Mouse (Mus musculus) layer of hippocampus, postnatal 36 days (tissue): ENCODE data around the gene Dyrk2. TPM values are rescaled to one million over a fixed set of nuclear protein-coding genes. Genes with fewer than 3 reads are reported as not detected.

Experiments
- DNase-seq, 2 experiments: peaks; one replicate each; pipeline ENCODE4 v3.0.0; 2022
- total RNA-seq, 2 experiments: library from RNA; stranded (reverse); gene quantifications; 2 replicates each; pipeline ENCODE4 v1.2.3; 2021

Dyrk2 gene
- 10 to 100 TPM; 52.6 to 53.9 TPM for total RNA-seq

GRCm38 (mm10) chr10:118870201-118870980 is at the start of gene Dyrk2:
Dyrk2 (minus strand) TSS chr10:118870209.
- no peak for DNase-seq

GRCm38 (mm10) chr10:118902625-118903024 is 32.6 kb upstream of the Dyrk2 start:
- DNase-seq, result peak; percentile 13 to 19

DNA sequence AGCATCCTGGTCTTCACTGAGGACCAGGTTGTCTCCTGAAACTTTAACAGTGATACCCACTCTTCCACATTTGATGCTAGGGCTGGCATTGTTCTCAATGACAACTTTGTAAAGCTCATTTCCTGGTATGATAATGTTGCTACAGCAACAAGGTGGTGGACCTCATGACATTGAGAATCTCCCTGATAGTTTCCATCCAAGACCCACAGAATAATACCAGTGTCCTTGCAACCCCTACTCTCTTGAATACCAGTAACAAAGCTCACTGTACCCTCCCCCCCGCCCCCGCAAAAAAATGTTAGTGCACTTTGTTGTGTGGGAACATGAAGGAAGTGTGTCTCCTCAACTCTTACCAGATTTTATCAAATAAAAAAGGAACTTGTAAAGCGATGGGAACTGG is 23.6 kb upstream of the Dyrk2 start:
- DNase-seq, result no peak

- no peak for DNase-seq
These were observed 14.1 kb upstream of the Dyrk2 start for GRCm38 (mm10) chr10:118884126-118884525.

GRCm38 (mm10) chr10:118883317-118883716 is 13.3 kb upstream of the Dyrk2 start:
- DNase-seq, result no peak

- DNase-seq, result no peak
These were observed 12.4 kb upstream of the Dyrk2 start for GRCm38 (mm10) chr10:118882258-118882885.

DNA sequence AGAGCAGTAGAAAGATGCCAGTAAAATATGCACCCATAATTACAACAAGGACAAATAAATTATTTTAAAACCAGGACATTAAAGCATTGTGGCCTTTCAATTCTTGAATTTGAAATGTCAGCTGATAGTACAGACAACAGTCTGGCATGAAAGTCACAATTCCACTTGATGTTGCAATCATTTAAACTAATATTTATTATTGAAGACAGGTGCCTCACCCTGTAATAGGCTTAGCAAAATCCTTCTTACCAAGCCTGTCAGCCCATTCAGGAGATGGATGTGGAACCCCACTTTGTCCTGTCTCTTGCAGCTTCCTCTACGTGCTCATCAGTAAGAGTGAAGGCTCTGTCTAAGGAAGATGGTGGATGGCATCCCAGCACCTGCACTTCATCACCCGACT is 10.8 kb upstream of the Dyrk2 start:
- no peak for DNase-seq

- DNase-seq, result no peak
These were observed 2.2 kb upstream of the Dyrk2 start for GRCm38 (mm10) chr10:118872196-118872595.

GRCm38 (mm10) chr10:118869591-118870001 is 413 bp downstream of the Dyrk2 start:
- DNase-seq, result peak; percentile 43 to 47

DNA sequence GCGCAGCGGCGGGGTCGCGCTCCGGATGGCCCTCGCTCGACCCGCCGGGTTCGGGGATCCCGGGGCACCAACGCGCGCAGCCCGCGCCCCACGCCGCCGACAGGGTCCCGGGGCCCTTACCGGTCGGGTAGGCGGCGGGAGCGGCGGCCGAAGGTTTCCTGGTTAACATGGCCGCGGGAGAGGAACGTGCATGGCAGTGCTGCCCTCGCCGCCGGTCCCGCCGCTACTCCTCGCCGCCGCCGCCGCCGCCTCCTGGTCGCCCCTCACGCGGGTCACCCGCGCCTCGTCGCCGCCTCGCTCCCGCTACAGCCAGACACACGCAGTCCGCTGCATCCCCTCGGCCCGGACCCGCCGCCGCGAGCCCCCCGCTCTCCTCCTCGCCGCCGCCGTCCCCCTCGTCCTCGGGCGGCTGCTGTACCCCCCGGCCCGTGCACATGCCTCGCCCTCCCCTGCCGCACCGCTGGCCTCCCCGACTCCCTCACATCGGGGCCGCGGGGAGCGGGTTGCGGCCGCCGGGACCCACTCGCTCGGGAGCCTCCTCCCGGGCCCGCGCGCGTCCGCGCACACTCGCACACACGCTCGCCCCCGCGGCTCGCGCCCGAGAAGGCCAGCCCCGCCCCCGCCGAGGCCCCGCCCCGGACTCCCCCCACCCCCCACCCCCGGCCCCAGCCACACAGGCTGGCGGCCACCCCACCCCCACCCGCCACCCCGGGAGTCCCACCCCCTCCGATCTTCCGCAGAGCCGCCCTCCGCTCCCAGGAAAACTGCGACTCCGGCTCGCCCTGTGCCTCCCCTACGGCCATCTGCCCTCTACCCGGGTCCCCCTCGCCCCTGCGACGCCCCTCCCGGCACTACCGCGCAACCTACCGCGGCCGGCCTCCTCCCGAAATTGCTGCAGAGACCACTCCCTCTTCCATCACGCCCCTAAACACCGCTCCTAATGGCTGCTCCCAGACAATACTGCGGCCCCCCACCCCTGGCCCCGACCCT is 1.1 kb downstream of the Dyrk2 start:
- peak; percentile 77 for DNase-seq

DNA sequence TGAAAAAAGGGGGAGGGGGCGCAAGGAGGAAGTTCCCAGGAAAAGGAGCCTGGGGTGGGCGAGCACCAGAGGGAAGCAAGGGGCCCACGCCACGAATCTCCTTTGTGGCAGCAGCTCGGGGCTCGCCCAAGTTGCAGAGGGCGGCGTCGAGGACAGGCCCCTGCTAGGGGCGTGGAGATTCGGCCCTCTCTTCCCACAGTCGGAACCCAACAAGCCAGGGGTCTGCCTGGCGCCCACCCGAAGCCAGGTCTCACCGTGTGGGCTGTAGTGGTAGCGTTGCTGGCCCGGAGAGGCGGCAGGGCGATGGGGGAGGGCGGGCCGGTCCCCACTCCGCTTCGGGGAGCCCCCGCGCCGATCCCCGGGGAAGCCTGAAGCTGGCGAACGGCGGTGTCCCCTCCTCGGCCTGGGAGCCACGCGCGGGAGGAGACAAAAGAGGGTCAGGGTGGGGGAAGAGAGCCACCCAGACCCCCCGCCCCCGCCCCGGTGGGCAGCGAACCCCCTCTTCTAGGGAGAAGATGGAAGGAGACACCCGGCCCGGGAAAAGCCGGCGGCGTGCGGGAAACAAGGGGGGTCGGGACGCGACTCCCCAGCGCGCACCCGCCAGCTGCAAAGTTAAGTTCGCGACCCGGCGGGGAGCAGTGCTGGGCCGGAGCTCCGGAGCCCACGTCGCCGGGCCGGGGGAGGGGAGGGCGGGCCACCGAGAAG is 2.0 kb downstream of the Dyrk2 start:
- no peak for DNase-seq

GRCm38 (mm10) chr10:118867304-118867895 is 2.6 kb downstream of the Dyrk2 start:
- no peak for DNase-seq

DNA sequence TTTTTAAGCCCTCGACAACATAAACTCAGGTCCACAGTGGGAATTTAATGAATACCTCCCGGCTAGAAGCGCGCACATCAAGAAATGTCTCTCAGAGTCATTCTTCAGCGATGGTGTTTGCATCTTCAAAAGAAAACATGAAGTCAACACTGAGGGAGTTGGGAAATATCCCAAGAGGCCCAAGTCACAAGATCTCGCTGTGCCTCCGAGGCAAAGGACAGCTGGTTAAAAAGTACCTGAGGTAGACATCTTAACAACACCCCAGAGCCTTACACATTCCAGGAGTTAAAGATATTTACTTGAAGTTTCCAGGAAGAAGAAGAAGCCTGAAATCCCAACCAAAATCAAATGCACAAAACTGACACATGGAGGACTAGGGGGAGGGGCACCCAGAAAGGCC is 5.0 kb downstream of the Dyrk2 start:
- no peak for DNase-seq

GRCm38 (mm10) chr10:118863611-118864010 is 6.4 kb downstream of the Dyrk2 start:
- DNase-seq, result no peak

- DNase-seq, result no peak
These were observed 7.8 kb downstream of the Dyrk2 start for GRCm38 (mm10) chr10:118862233-118862632.

GRCm38 (mm10) chr10:118861234-118862025 is 8.6 kb downstream of the Dyrk2 start:
- no peak for DNase-seq

DNA sequence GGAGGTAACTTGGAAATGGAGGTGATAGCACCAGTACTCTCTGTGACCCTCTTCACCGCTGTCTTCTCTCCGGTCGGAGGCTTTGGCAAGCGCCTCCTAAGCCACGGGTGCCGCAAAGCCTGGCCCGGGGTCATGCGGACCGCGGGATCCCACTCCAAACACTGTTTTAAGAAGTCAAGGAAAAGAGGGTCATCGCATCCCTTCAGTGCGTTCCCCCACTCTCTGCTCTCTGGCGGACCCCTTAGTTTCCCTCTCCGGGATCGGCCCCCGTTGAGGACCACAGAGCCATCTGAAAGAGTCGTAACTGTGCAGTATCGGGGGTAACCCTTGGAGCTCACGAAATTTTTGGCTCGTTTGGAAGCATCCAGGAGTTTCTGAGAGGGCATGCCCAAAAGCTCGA is 10.4 kb downstream of the Dyrk2 start:
- no peak for DNase-seq

- DNase-seq, result no peak
These were observed 15.4 kb downstream of the Dyrk2 start for GRCm38 (mm10) chr10:118854641-118855040.

GRCm38 (mm10) chr10:118852554-118852953 is 17.5 kb downstream of the Dyrk2 start:
- no peak for DNase-seq

DNA sequence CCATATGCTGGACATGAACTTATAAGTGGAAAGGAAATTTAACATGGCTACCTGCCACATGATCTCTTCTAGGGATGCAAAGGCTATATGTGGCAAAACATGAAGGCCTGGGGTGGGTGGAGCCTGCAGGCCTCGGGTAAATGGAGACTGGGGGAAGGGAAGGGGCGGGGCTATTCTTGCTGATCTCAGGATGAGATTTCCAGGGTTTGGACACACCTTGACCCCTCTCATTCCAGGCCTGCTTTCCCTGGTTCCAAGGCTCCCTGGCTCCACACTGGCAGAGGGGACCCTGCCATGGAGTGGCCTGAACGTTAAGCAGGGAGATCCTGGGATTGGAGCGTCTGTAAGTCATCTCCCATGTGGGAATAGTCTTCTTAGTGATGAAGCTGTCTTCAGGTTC is 21.5 kb downstream of the Dyrk2 start:
- DNase-seq, result no peak

- no peak for DNase-seq
These were observed 22.9 kb downstream of the Dyrk2 start for GRCm38 (mm10) chr10:118846991-118847545.
